Mouse (Mus musculus) spleen, adult 2 months (tissue): ENCODE data around the gene 2810408A11Rik.

Experiments
- CTCF ChIP-seq: fragments of 200-500 bp; IDR thresholded peaks from 2 replicates; pipeline ENCODE4 v1.5.1; 2011; ENCODE audit warnings: mild to moderate bottlenecking, inconsistent platforms; ENCODE audit not compliant: insufficient read depth, insufficient read length, insufficient replicate concordance; ENCODE audit errors: extremely low read depth
- POLR2A ChIP-seq: fragments of 200-500 bp; IDR thresholded peaks from 2 replicates; pipeline ENCODE4 v1.6.1; 2011; ENCODE audit warnings: low read depth, low read length, inconsistent platforms

- TF ChIP-seq POLR2A (no peak), CTCF (no peak)
These were observed 17.3 kb upstream of the 2810408A11Rik start for GRCm38 (mm10) chr11:69918118-69918517.
